Mouse (Mus musculus): Measurements from ENCODE around the gene Hbb-bs.
"Not testable (repeated sequence)": the region's sequence is repeated elsewhere in the genome, so short reads cannot be mapped to it uniquely, and the experiment has no call there.

DNA sequence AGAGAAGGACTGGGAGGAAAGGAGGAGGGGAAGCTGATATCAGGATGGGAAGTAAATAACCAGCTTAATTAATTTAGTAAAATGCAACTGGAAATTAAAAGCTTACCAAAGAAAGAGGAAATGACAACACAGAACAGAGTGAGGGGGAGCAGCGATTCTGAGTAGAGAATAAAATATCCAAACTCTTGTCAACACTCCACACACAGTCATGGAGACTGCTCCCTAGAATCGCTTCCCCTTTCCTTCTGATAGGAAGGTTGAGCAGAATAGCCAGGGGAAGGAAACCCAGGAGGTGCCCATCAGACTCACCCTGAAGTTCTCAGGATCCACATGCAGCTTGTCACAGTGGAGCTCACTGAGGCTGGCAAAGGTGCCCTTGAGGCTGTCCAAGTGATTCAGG lies 757 bp downstream of the Hbb-bs start:
- not testable (repeated sequence) for TF ChIP-seq POLR2A (IDR thresholded peaks at IDR 0.05; ENCODE audit: borderline replicate concordance, insufficient read depth, low read length); CTCF (IDR thresholded peaks at IDR 0.05; ENCODE audit: borderline replicate concordance, insufficient read depth, low read depth, low read length)

All from cerebellum, adult 2 months (tissue).